Mouse (Mus musculus) liver, adult (tissue): Measurements from ENCODE around the gene Tead1.

Experiments
- GATA4 ChIP-seq: IDR thresholded peaks from 2 replicates; pipeline ENCODE4 v1.6.1; 2014; ENCODE audit warnings: mild to moderate bottlenecking, low read length; ENCODE audit not compliant: insufficient replicate concordance

Tead1 gene

DNA sequence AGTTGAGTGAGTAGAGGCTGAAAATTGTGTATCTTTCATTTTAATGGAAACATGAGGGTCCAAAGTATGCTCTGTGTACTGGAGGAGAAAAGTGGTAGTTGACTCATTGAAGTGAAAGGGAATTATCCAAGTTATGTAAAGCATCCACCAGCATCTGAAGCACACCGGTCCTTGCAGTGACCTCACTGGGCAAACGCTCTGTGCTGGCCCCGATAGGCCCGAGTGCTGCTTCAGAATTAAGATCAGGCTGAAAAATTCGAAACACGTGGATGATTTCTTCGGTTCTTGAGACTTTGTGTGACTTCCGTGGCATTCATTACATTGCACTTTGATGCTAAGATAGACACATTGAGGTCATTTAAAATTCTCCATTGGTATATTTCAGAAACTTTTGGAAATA lies 185.1 kb downstream of the Tead1 start:
- TF ChIP-seq GATA4 = no peak

DNA sequence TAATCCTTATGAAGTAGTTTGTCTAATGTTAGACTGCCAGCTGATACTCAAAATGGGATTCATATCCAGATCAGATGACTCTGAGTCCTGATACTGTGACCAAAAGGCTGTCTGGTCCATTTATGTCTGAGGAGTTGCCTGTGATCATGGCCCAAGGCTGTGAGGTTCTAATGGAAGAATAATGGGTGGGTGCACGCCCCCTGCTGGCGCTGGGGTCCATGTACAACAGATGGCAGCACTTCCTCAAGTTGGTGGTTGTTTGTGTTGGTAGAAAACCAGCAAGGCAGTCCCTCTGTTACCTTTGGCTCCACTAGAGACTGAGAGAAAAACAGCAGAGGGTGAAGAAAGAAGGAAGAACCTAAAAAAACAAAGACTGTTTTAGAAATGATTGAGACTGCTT lies 186.6 kb downstream of the Tead1 start:
- no peak for TF ChIP-seq GATA4

DNA sequence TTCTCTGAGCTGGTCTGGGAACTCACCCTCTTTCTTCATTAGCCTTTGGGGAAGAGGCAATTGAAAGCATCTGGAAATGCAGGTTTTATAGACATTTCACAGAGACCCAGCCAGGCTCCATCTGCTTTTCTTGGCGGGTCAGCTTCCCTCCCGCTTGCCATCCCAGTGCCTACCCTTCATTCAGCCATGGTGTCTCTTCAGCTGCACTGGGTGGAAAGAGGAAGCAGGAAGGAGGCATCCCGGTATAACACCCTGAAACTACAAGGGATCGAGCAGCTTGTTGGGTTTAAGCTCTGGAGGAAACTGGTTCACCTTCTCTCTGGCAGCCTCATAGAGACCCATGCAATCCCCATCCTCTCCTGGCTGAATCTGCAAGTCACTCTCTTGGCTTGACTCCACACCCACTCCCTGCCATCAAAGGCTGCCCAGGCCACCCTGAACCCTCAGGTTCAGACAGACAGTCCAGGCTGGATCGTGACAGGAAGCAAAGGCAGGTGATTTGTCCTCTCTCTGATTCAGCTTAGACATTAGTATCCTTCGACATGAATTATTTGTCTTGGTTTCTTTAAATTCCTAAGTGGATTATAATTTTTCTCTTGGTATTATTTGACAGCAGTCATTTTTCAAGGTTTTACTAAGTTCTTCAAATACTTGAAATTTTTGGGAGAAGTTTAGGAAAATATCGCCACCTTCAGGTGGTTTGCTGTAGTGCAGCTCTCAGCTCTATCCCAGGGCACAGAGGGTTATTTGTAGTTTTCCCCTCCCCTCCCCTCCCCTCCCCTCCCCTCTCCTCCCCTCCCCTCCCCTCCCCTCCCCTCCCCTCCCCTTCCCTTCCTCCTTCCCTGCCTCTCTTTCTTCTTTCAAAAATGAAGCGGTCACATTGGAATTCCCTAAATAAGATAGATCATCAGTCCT lies 189.7 kb downstream of the Tead1 start:
- no peak for TF ChIP-seq GATA4

DNA sequence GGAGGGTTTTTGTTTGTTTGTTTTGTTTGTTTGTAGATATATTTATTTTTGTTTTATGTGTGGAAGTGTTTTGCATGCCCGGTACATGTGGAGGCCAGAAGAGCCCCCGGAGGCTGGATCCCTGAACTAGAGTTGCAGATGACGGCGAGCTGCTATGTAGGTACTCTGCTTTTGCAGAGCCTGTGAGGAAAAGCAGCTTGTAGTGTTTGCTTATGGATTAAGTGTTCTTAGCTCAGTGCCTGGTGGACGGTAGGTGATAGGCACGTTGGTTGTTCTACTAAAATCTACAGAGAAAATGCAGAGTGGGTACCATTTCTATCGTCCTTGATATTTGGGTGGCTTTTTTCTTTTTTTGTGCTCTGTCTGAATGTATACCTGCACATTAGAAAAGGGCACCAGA lies 192.6 kb downstream of the Tead1 start:
- TF ChIP-seq GATA4 = no peak

DNA sequence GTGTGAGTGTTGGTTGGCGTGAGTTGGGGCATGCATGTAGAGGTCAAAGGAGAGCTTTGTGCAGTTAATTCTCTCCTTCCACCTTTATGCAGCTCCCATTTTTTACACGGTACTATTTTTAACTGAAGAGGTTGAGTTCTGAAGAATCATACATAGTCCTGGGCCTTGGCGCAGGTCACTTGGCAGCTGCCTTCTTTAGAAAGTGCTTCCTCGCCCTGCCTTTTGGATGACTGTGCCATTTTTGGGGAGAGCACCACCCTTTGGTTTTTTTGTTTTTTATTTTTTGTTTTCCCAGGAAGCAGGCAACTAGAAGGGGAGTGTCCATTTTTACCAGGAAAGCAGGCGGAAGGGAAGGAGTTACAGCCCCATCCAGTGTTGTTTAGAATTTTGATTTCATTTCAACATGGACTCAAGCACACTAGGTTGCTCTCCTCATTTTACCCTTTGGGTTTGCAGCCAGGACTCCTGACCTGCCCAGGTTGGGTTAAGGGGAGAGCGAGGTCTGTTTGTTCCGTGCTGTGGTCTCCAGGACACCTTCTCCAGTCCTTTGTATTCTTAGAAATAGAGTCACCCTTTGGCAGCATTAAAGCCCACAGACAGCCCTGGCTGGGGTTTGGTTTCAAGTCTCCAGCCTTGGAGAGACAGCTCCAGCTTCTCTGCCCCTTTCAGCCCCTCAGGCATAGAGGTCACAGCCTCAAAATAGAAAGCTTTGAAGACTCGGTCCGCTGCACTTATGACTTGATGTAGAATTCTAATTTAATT lies 193.5 kb downstream of the Tead1 start:
- no peak for TF ChIP-seq GATA4

DNA sequence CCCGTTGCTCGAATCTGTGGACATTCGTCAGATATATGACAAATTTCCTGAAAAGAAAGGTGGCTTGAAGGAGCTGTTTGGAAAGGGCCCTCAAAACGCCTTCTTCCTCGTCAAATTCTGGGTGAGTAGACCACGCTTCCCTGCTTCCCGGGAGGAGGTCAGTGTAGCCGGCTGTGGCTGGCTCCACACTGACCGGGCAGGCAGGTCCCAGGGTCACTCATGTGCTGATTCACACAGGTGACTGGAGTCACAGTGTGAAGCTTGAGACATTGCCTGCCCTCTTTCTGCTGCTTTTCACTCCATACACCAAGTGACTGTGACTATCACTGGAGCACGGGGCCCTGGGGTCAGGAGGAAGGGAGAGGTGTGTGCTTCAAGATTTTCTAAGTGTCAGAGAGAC lies 197.0 kb downstream of the Tead1 start:
- TF ChIP-seq GATA4 = no peak

DNA sequence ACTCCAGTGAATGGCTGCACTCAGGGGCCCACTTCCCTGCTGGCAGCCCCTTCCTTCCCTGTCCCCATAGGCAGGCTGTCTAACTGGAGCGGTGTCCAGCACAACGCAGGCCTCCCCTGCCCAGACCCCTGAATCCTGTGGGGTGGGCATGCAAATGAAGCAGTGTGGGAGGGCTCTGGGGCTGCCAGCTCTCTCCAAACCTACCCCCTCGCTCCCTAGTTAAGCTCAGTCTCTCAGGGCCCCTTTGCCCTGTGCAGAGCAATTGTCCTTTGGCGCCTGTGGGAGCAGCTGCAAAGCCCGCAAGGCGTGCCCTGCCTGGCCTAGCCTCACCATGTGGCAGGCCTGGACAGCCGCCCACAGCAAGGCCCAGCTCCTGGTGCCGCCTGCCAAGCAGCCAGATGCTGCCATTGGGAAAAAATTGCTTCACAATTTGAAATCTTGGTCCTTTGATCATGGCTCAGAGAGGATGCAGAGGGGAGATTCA lies 204.7 kb downstream of the Tead1 start:
- TF ChIP-seq GATA4 = no peak

DNA sequence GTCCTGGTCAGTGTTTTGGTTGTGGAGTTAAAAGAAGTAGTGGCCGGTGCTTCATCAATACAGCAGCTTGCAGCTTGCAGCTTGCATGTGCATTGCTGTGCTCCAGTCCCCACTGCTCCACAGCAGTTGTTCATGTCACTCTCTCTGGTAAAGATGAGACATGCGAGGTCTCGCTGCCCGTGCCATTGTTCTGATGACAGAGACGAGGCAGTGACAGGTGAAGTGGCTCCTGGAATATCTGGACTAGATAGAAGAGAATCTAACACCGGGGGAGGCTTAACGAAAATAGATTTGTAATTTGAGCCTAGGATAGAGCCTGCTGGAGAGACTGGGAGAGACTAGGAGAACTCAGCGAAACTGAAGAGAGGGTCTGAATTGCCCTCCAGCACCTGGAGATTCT lies 206.4 kb downstream of the Tead1 start:
- TF ChIP-seq GATA4 = no peak

DNA sequence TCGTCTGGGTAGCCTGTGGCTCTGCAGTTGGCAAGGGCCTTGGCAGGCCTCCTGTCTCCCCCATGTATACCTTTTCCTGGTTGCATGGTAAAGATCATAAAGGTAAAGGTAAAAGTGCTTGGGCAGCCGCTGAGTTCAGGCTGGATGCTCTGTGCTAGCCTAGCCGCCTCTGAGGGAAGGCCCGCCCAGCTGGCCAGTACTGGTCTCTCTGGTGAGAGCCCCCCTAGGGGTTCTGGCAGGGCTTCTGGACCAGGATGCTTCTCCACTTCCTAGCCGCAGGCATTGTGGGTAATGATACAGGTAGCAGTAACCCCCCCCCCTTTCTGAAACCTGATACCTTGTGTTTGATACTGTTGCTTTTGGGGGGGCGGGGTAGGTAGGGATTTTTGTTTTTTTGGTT lies 212.8 kb downstream of the Tead1 start:
- no peak for TF ChIP-seq GATA4

DNA sequence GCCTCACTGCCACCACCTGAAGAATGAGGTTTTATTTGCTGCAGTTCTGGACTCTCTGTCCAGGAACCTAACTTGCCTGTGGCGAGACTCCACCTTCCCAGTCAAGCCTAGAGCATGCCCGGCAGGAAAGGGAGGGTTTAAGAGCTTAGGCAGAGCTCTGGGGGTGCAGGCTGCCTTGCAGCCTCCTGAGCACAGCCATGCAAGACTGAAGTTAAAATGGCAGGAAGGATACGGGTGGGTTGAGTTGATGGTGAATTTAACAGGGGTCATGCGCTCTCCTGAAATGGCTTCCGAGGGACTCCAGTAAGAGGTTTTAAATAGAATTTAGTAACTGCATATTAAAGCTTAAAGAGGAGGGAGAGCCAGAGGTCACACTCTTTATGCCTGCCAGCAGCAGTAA lies 213.5 kb downstream of the Tead1 start:
- no peak for TF ChIP-seq GATA4

DNA sequence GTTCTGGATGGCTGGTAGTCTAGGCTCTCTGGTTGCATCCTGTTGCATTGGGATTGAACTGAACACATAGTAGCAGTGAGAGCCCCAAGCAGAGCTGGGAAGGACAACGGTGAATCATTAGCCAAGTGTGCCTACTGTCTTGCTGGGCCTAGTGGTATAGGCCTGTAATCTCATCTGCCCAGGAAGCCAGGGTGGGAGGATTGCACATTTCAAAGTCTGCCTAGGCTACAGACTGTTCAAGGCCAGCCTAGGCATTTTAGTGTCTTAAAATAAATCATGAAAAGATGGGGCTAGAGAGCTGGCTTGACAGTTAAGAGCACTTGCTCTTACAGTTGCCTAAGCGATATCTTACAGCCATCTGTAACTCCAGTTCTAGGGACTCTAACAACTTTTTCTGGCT lies 217.2 kb downstream of the Tead1 start:
- TF ChIP-seq GATA4 = no peak

DNA sequence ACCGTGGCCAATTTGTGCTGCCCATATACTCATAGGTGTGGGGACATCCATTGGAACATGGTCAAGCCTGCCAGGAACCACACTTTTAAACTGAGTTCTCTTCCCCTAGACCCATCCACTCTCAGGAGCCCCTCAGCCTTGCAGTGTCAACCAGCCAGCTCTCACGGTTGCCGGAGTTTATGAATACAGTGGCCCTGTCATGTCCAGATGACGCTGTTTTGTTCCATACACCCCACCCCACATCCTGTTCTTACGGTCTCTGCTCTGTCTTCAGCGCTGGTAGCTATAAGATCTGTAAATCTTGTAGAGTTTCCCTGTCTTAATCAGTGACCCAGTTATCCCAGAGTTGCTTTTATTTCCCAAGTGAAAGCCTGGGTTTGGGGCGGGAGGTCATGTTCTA lies 222.6 kb downstream of the Tead1 start:
- TF ChIP-seq GATA4 = no peak

DNA sequence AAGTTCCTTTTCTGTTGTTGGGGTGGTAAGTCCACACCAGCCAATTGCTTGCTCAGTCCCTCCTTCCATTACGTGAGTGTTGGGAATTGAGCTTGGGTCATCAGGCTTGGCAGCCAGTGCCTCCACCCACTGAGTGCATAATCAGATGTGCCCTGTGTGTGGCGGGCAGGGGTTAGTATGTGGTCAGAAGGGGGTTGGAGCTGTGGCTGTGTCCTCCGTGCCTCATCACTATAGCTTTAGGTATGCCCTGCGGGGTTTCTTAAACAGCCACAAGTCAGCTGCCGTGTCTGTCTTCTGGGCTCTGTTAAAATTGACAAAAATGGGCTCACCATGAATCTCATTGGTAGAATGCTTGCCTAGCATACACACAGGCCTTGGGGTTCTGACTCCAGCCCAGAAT lies 227.7 kb downstream of the Tead1 start:
- no peak for TF ChIP-seq GATA4

DNA sequence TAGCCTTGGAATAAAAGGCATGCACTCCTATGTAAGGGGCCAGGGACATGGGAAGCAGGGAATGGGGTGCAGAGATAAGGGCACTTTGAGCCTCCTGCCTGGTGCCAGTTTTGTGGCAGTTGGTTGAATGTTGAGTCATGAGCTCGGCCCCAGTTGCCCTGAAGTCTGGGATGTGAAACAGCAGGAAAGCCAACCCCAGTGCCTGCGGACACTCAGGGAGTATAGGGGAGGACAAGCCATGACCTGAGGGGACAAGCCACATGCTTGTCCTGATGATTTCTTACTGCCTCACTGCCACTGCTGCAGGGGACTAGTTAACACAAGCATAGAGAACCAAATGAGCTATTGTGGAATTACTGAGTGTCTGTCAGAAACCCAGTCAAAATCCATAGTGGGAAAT lies 228.3 kb downstream of the Tead1 start:
- no peak for TF ChIP-seq GATA4

DNA sequence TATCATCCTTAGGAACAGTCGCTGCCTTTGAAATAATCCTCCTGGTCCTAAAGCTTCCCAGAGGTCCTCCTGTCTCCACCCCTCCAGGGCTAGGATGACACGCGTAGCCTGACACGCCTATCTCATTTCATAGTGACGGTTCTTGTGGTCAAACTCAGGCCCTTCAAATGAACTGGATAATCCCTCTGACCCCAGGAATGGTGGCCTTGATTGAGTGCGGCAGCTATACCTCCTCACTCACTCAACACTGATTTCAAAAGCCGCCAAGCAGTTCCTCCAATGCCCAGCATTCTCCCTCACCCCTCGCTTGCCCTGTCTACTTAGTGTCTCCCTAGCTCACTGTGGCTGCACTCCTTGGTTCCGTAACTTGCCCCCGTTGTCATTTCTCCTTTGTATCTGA lies 230.0 kb downstream of the Tead1 start:
- no peak for TF ChIP-seq GATA4

DNA sequence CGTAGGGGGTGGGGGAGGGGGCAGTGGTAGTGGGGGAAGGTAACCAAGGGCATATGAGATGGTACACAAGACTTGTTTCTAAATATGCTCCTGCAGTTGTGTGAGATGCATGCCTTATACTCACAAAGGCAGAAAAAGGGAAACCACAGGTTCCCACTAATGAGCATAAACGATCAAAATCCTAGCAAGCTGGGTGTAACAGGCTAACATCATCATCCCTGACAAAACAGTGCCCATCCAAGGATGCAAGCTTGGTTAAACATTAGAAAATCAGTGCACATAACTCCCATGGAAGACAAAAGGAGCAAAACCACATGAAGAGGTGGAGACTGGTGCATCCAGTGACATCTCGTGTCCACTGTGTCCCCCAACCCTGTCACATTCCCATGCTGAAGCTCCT lies 233.9 kb downstream of the Tead1 start:
- no peak for TF ChIP-seq GATA4
